Mouse (Mus musculus): ENCODE data around the gene Ethe1.
A peak's percentile ranks its signal among the peaks of the same experiment; 100 is the strongest.

The Ethe1 gene

GRCm38 (mm10) chr7:24587330-24588105 lies at the start of gene Ethe1, which contains the start of gene Zfp575:
TSS of gene Ethe1 (plus strand) at chr7:24587543.
TSS of gene Zfp575 (minus strand) at chr7:24587641.
- peak; percentile 63 for DNase-seq (ENCODE audit: low read depth, low spot score)

GRCm38 (mm10) chr7:24537591-24537990 lies 49.8 kb upstream of the Ethe1 start:
- DNase-seq (ENCODE audit: low read depth, low spot score) = no peak

GRCm38 (mm10) chr7:24538154-24538553 lies 49.2 kb upstream of the Ethe1 start:
- no peak for DNase-seq (ENCODE audit: low read depth, low spot score)

GRCm38 (mm10) chr7:24538701-24539100 lies 48.6 kb upstream of the Ethe1 start:
- no peak for DNase-seq (ENCODE audit: low read depth, low spot score)

- no peak for DNase-seq (ENCODE audit: low read depth, low spot score)
These were observed 47.7 kb upstream of the Ethe1 start for GRCm38 (mm10) chr7:24539686-24540085.

- DNase-seq (ENCODE audit: low read depth, low spot score) = no peak
These were observed 42.8 kb upstream of the Ethe1 start for GRCm38 (mm10) chr7:24544506-24544905.

- DNase-seq (ENCODE audit: low read depth, low spot score) = no peak
These were observed 41.2 kb upstream of the Ethe1 start, which contains the start of the genes Pinlyp and Xrcc1 for GRCm38 (mm10) chr7:24546068-24546614. TSS of gene Pinlyp (minus strand) at chr7:24546118. TSS of gene Xrcc1 (plus strand) at chr7:24546289.

- DNase-seq (ENCODE audit: low read depth, low spot score) = peak; percentile 96
These were observed 40.5 kb upstream of the Ethe1 start for GRCm38 (mm10) chr7:24546634-24547389.

GRCm38 (mm10) chr7:24547534-24548036 lies 39.8 kb upstream of the Ethe1 start:
- DNase-seq (ENCODE audit: low read depth, low spot score) = no peak

- DNase-seq (ENCODE audit: low read depth, low spot score) = no peak
These were observed 35.2 kb upstream of the Ethe1 start for GRCm38 (mm10) chr7:24551985-24552759.

GRCm38 (mm10) chr7:24555786-24556185 lies 31.6 kb upstream of the Ethe1 start:
- DNase-seq (ENCODE audit: low read depth, low spot score) = no peak

GRCm38 (mm10) chr7:24561450-24561849 lies 25.9 kb upstream of the Ethe1 start:
- DNase-seq (ENCODE audit: low read depth, low spot score) = no peak

- DNase-seq (ENCODE audit: low read depth, low spot score) = no peak
These were observed 24.0 kb upstream of the Ethe1 start for GRCm38 (mm10) chr7:24563191-24563836.

GRCm38 (mm10) chr7:24563837-24564206 lies 23.5 kb upstream of the Ethe1 start:
- DNase-seq (ENCODE audit: low read depth, low spot score) = no peak

- no peak for DNase-seq (ENCODE audit: low read depth, low spot score)
These were observed 22.6 kb upstream of the Ethe1 start for GRCm38 (mm10) chr7:24564607-24565265.

GRCm38 (mm10) chr7:24565627-24566026 lies 21.7 kb upstream of the Ethe1 start:
- no peak for DNase-seq (ENCODE audit: low read depth, low spot score)

- no peak for DNase-seq (ENCODE audit: low read depth, low spot score)
These were observed 21.1 kb upstream of the Ethe1 start for GRCm38 (mm10) chr7:24566206-24566605.

GRCm38 (mm10) chr7:24568512-24568911 lies 18.8 kb upstream of the Ethe1 start:
- DNase-seq (ENCODE audit: low read depth, low spot score) = no peak

- no peak for DNase-seq (ENCODE audit: low read depth, low spot score)
These were observed 16.3 kb upstream of the Ethe1 start for GRCm38 (mm10) chr7:24571071-24571470.

GRCm38 (mm10) chr7:24572455-24572854 lies 14.9 kb upstream of the Ethe1 start:
- DNase-seq (ENCODE audit: low read depth, low spot score) = no peak
